Mouse (Mus musculus): ENCODE measurements at regions not wholly inside any gene's neighbourhood (a gene's known extent, or its start where the extent isn't known, plus 50 kb on each side); places are given as distances from the start of the nearest gene placed in this dataset.
A peak's percentile ranks its signal among the peaks of the same experiment; 100 is the strongest.

DNA sequence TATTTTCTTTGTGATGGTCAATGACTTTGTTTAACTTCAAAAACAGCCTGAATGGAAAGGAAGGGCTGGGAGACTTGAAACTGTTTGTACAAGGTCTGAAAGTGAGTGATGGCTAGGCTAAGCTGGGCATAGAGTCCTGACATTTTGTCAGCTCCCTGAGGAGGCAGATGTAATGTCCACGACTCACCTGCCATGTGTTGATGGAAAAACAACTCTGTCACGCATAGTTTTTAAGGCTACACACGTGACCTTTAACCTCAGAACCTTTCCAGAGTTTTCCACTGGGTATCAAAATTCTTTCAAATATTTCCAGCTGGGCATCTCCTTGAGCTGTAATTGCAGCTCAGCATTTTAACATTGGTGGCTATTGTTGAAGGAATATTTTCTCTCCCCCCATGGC lies 190.2 kb upstream of the Lrig1 start:
- Histone ChIP-seq H3K27me3 (ENCODE audit: control insufficient read depth, insufficient read depth, low read length) (no peaks in the 10 kb centered on the region), H3K4me1 (replicated peaks; ENCODE audit: control insufficient read depth, insufficient read depth) (no peaks in the 10 kb centered on the region), H3K36me3 (ENCODE audit: control insufficient read depth, insufficient read depth, low read length) (no peaks in the 10 kb centered on the region), H3K27ac (replicated peaks) (no peak overlapping the region), H3K9me3 (ENCODE audit: control insufficient read depth, low read length) (no peaks in the 10 kb centered on the region), H3K4me3 (ENCODE audit: low read depth, low read length) (no peak overlapping the region), H3K9ac (ENCODE audit: low read length) (no peak overlapping the region), H3K4me2 (replicated peaks; ENCODE audit: low read depth) (no peak overlapping the region)
- ATAC-seq (ENCODE audit: low FRiP score, low TSS enrichment), result no peak
- 35% methylated on average over 3 of the region's 3 CpGs for WGBS
- TF ChIP-seq EP300 (optimal IDR thresholded peaks at IDR 0.05), result no peak
- no peak for TF ChIP-seq CTCF (IDR thresholded peaks at IDR 0.05; ENCODE audit: low read depth)
- no peak for DNase-seq (ENCODE audit: low spot score)

DNA sequence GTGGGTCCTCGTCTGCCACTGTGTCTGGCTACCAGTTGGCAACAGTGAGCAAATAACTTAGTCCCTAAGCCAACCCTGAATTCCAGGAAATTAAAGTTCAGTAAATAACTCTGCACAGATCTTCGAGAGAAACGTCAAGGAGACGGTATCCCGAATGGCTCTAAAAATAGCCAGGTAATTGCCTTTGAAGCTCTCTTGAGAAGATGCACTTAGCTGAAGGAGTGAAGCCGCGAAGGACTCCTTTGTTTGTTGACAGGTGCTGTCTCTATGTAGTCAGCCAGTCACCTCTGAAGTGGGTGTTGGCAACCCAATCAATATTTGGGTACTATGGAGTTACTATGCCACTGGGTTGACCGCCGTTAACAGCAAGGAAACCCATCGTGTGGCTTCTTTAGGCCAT lies 189.3 kb upstream of the Lrig1 start:
- Histone ChIP-seq H3K4me2 (replicated peaks; ENCODE audit: low read depth) (no peak overlapping the region), H3K36me3 (ENCODE audit: control insufficient read depth, insufficient read depth, low read length) (no peaks in the 10 kb centered on the region), H3K9ac (ENCODE audit: low read length) (no peak overlapping the region), H3K4me3 (ENCODE audit: low read depth, low read length) (no peak overlapping the region), H3K27me3 (ENCODE audit: control insufficient read depth, insufficient read depth, low read length) (no peaks in the 10 kb centered on the region), H3K27ac (replicated peaks) (no peak overlapping the region), H3K4me1 (replicated peaks; ENCODE audit: control insufficient read depth, insufficient read depth) (no peaks in the 10 kb centered on the region), H3K9me3 (ENCODE audit: control insufficient read depth, low read length) (no peaks in the 10 kb centered on the region)
- 54% methylated on average over 10 of the region's 10 CpGs for WGBS
- TF ChIP-seq EP300 (optimal IDR thresholded peaks at IDR 0.05) (no peak), CTCF (IDR thresholded peaks at IDR 0.05; ENCODE audit: low read depth) (no peak)
- no peak for ATAC-seq (ENCODE audit: low FRiP score, low TSS enrichment)
- DNase-seq (ENCODE audit: low spot score), result no peak

DNA sequence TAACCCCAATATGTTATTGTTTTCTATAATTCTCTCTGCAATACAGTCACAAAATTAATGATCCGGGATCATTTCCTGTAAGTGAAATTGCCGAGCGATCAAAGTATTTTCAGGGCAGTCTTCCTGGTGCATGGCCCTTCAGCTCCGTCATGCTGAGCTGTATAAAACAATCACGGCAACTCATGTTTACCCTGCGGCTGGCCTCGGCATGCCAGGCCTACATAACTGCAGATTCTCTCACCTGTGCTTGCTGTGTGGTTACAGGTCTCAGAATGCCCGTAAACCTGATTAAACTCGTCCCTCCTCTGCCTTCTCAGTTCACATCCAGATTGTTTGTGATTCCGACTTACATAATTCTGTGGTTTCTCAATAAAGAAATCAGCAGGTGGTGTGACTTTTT lies 181.2 kb upstream of the Lrig1 start:
- no peak for TF ChIP-seq EP300 (optimal IDR thresholded peaks at IDR 0.05)
- TF ChIP-seq CTCF (IDR thresholded peaks at IDR 0.05; ENCODE audit: low read depth), result no peak
- Histone ChIP-seq H3K9ac (ENCODE audit: low read length) (no peak overlapping the region), H3K4me2 (replicated peaks; ENCODE audit: low read depth) (no peak overlapping the region), H3K4me1 (replicated peaks; ENCODE audit: control insufficient read depth, insufficient read depth) (no peaks in the 10 kb centered on the region; the same call in 1 of the 2 replicates), H3K27ac (replicated peaks) (peak overlapping the region; percentile 5; the same call in 1 of the 2 replicates), H3K27me3 (ENCODE audit: control insufficient read depth, insufficient read depth, low read length) (no peaks in the 10 kb centered on the region), H3K4me3 (ENCODE audit: low read depth, low read length) (no peak overlapping the region), H3K36me3 (ENCODE audit: control insufficient read depth, insufficient read depth, low read length) (no peaks in the 10 kb centered on the region), H3K9me3 (ENCODE audit: control insufficient read depth, low read length) (no peaks in the 10 kb centered on the region)
- WGBS, result 46% methylated on average over 10 of the region's 10 CpGs
- ATAC-seq (ENCODE audit: low FRiP score, low TSS enrichment) (peak; percentile 92), DNase-seq (ENCODE audit: low spot score) (peak; percentile 65)

DNA sequence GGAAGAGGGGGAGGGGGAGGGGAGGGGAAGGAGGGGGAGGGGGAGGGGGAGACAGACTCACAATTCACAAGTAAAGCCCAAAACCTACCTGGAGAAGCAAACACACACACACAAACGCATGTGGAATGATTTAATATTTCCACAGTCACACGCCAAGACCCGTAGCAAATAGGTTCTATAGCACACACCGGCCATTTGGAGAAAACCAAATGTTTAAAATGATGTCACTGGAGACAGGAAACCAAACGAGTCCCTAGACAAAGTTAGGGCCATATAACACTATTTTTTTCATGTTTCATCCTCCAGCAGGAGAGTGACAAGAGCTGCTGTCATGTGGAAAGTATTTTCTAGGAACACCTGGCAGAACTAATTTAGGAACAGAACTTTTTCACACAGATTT lies 175.9 kb upstream of the Lrig1 start:
- H3K27me3 ChIP-seq (ENCODE audit: control insufficient read depth, insufficient read depth, low read length), result no peaks in the 10 kb centered on the region
- TF ChIP-seq EP300 (optimal IDR thresholded peaks at IDR 0.05), result no peak
- no peak for TF ChIP-seq CTCF (IDR thresholded peaks at IDR 0.05; ENCODE audit: low read depth)
- H3K4me1 ChIP-seq (replicated peaks; ENCODE audit: control insufficient read depth, insufficient read depth), result no peaks in the 10 kb centered on the region; the same call in 1 of the 2 replicates
- H3K4me3 ChIP-seq (ENCODE audit: low read depth, low read length), result no peak overlapping the region
- no peaks in the 10 kb centered on the region for H3K9me3 ChIP-seq (ENCODE audit: control insufficient read depth, low read length)
- 65% methylated on average over 5 of the region's 5 CpGs for WGBS
- H3K4me2 ChIP-seq (replicated peaks; ENCODE audit: low read depth), result no peak overlapping the region
- no peak for ATAC-seq (ENCODE audit: low FRiP score, low TSS enrichment)
- DNase-seq (ENCODE audit: low spot score), result no peak
- no peak overlapping the region for H3K9ac ChIP-seq (ENCODE audit: low read length)
- no peaks in the 10 kb centered on the region for H3K36me3 ChIP-seq (ENCODE audit: control insufficient read depth, insufficient read depth, low read length)
- H3K27ac ChIP-seq (replicated peaks), result no peak overlapping the region

DNA sequence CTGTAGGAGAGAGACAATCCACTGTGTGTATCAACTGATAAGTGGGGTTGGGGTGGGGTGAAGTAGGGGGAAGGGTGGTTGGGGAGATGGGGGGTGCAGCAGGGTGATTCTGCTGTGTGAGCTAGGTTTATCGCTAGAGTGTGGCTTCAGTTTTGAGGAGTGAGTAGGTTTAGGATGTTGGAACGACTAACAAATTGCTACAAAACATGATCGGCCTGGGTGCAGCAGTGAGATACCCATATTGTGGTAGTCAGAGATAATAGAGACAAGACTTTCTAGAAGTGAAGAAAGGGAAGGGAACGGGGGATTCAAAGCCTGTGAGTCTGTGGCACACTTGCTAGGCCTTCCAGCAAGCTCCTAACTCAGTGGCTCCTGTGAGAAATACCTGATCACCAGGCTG lies 175.1 kb upstream of the Lrig1 start:
- Histone ChIP-seq H3K4me3 (ENCODE audit: low read depth, low read length) (no peak overlapping the region), H3K27me3 (ENCODE audit: control insufficient read depth, insufficient read depth, low read length) (no peaks in the 10 kb centered on the region), H3K27ac (replicated peaks) (no peak overlapping the region; the same call in 1 of the 2 replicates), H3K4me2 (replicated peaks; ENCODE audit: low read depth) (no peak overlapping the region), H3K4me1 (replicated peaks; ENCODE audit: control insufficient read depth, insufficient read depth) (no peaks in the 10 kb centered on the region; the same call in 1 of the 2 replicates), H3K9me3 (ENCODE audit: control insufficient read depth, low read length) (no peaks in the 10 kb centered on the region), H3K36me3 (ENCODE audit: control insufficient read depth, insufficient read depth, low read length) (no peaks in the 10 kb centered on the region), H3K9ac (ENCODE audit: low read length) (no peak overlapping the region)
- ATAC-seq (ENCODE audit: low FRiP score, low TSS enrichment) (no peak), DNase-seq (ENCODE audit: low spot score) (no peak)
- WGBS, result 92% methylated on average over 4 of the region's 4 CpGs
- TF ChIP-seq EP300 (optimal IDR thresholded peaks at IDR 0.05), result no peak
- no peak for TF ChIP-seq CTCF (IDR thresholded peaks at IDR 0.05; ENCODE audit: low read depth)

DNA sequence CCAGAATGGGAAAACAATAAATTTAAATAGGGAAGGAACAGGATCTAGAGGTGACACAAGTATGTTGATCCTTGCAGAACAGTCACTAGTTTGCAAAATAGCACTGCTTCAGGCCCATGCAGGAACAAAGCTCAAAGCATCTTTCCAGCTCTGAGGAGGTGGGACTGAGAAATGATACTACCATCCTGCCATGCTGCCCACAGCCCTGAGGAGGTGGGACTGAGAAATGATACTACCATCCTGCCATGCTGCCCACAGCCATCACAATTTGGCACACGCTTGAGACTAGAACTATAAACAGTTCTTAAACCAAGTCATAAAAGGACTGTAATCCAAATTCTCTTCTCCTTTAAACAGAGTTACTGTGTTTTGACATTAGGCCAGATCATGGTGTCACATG lies 174.5 kb upstream of the Lrig1 start:
- no peak overlapping the region for H3K27ac ChIP-seq (replicated peaks)
- TF ChIP-seq CTCF (IDR thresholded peaks at IDR 0.05; ENCODE audit: low read depth), result no peak
- ATAC-seq (ENCODE audit: low FRiP score, low TSS enrichment) (no peak), DNase-seq (ENCODE audit: low spot score) (no peak)
- H3K9ac ChIP-seq (ENCODE audit: low read length), result no peak overlapping the region
- H3K36me3 ChIP-seq (ENCODE audit: control insufficient read depth, insufficient read depth, low read length), result no peaks in the 10 kb centered on the region
- no peaks in the 10 kb centered on the region for H3K27me3 ChIP-seq (ENCODE audit: control insufficient read depth, insufficient read depth, low read length)
- WGBS, result 55% methylated on average over 1 of the region's 1 CpGs
- no peak overlapping the region for H3K4me3 ChIP-seq (ENCODE audit: low read depth, low read length)
- H3K4me2 ChIP-seq (replicated peaks; ENCODE audit: low read depth), result no peak overlapping the region
- no peaks in the 10 kb centered on the region for H3K9me3 ChIP-seq (ENCODE audit: control insufficient read depth, low read length)
- no peaks in the 10 kb centered on the region; the same call in 1 of the 2 replicates for H3K4me1 ChIP-seq (replicated peaks; ENCODE audit: control insufficient read depth, insufficient read depth)

All from stomach, postnatal 0 days (tissue).